Mouse (Mus musculus): ENCODE measurements at regions not wholly inside any gene's neighbourhood (a gene's known extent, or its start where the extent isn't known, plus 50 kb on each side); places are given as distances from the start of the nearest gene placed in this dataset.

DNA sequence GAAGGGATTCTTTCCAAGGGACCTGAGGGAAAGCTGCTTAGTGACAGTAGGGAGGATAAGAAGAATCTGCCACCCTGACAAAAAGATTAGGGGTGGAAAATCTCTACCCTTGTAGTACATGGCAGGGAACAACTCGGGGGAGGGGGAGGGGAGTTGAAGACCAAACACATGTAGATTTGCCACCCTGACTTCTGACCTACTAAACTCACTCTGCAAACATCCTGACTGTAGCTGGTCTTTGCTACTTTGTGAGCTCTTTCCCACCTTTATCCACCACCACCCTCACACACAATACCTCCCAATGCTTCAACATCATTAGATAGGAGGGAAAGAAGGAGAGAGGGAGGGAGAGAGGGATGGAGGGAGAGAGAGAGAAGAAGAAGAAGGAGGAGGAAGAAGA, 140.4 kb upstream of the BC052040 start:
- DNase-seq: no peak

DNA sequence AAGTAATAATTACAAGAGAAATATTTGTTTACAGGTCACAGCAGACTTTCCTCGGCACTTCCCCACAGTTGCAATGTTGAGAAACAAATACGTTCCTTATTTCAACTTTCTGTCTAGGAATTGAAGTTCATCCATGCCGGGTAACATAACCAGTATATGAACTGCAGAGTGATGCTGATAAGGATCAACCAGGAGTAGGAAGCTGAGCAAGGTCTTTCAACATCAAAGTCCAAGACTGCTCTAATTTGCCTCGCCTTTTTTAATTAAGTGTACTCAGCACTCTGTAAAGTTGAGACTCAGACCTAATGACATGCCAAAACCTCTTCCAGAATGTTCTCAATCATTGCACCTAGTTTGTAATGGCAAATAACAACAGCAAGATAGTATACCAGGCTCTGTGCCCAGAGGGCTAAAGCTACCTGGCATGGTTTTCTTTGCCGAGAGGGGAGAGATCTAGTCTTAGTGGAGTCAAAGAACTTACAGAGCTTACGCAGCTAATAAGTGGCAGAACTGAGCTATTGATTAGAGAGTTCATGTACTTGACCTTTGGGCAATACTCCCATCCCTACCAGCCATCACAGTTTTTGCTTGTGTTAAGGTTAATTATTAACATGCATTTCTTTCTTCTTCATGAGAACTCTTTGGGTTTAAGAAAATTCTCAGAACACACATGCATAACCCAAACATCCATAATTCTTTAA, 131.6 kb upstream of the BC052040 start:
- no peak for DNase-seq

DNA sequence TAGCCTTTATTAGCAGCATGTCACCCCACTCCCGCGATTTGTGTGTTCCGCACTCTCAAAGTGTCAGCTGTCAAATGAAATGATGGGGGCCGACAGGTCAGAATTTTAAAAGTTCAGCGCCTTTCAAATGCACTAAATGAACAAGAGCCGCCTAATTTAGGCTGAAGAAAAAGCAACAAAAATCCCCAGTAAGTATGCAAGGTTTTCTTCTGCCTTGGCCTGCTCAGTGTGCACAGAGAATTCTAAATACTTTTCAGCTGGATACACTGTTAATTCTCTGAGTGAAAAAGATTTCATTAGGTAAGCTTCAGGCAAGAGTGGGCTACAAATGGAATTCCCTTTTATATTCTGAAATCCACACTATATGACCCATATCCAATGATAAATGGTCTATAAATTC, 125.9 kb upstream of the BC052040 start:
- no peak for DNase-seq

DNA sequence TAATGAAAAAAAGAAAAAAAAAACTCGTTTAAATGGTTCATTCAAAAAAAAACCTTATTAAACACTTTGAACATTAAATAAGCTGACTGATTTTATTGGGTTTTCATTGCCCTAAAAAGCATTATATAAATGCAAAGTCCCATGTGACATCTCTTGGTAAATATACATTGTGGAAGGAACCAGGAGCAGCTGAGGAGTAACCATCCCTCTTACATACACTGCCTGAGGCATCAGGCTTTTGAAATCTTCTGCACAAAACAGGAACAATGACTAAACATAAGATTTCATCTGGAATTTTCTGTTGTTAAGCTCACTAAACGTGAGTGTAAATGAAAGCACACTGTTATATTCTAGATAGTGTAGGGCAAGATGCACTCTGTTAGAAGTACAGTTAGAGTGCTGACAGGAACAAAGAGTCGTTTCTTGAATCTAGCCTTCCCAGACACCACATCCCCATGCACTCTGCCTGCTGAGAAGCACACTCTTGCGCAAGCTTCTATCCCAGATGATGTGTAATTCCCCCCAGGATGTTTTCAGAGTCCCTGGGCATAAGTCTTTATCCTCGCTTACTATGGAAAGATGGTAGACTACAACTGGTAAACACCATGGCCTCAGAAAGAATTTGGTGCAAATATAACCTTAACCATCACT, 125.0 kb upstream of the BC052040 start:
- DNase-seq: no peak

DNA sequence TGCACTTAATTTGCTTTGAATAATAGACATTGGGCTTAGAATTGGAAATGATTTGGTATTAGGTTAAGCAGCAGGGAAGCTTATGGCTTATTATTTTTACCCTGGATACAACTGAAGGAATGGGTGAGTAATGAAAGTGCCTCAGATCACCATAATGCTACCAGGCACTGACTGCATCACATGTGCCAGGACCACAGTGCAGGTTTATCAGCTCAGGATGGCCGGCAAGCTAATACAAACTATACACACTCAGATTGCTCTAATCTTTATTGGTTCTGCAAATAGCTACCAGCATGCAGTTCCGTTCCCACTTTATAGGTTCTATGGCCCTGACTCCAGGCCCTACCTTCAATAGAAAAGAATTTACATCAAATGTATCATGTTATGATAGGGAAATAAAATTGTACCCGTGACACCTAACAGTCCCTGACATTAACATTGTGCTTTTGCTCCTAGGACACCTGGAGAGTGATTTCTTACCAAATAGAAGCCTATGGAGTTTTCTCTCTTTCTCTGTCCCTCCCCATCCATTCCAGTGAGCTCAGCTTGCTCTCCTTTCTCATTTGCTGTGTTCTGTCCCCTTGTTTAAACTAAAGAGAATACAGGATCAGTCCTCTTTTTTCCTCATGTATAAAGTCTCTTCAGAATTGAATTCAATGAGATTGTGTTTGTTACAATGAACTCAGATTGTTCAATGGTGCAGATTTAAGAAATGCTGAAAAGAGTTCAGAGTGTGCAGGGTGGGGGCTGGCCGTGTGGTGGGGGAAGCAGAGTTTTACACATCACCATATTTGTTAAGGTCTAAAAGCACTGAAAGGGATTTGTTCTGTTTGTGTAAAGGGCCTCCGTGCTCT, 121.3 kb upstream of the BC052040 start:
- no peak for DNase-seq

DNA sequence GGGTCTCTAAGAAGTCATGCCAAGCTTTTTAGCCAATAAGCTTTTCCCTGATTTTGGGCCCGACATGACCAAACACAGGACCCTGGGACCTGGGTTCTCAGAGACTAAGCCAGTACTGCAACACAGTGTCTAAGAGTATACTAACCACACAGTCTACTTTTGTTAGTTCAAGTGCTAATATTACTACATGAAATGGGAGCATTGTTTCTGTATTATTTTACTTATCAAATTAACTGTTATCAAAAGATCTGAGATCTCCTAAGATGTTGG, 120.7 kb upstream of the BC052040 start:
- no peak for DNase-seq

DNA sequence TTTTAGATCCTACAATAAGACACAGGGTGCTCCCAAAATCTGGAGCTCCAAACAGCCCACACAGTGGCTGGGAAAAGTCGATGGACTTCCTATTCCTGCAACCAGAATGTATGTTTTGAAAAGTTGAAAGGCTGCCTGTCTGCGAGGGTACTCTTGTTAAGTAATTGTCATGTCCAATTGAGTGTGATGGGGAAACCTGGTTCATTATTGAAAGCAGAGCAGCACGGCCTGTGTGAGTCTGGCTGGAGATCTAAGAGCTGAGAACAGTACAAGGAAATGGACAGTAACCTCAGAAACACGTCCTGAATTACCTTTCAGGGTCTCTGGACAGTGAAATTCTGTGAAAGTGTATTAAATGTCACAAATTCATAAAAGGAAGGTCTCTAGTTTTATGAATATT, 115.3 kb upstream of the BC052040 start:
- DNase-seq: no peak

DNA sequence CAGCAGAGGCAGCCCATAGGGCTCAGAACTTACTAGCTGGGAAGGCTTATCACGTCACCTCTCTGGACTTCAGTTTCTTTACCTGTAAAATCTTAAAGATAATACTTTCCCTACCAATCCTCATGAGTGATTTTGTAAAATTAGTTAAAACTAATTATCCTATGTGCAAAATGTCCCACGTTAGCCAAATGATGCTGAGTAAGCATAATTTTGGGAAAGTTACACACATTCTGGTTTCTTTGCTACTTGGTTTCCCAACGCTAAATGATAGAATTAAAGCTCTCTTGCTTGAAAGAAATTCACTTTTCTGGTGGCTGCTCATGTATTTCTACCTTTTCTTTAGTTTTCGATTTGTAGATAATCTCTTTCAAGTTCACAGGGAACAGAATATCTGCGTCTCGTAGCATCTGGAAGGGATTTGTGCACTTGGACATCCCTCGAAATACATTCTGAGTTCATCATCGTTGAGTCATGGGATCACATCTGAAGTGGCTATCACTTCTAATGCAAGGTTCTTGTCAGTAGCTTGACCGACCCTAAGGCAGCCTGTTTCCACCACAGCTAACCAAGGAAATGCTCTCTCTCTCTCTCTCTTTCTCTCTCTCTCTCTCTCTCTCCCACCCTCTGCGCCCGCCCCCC, 114.3 kb upstream of the BC052040 start:
- no peak for DNase-seq

DNA sequence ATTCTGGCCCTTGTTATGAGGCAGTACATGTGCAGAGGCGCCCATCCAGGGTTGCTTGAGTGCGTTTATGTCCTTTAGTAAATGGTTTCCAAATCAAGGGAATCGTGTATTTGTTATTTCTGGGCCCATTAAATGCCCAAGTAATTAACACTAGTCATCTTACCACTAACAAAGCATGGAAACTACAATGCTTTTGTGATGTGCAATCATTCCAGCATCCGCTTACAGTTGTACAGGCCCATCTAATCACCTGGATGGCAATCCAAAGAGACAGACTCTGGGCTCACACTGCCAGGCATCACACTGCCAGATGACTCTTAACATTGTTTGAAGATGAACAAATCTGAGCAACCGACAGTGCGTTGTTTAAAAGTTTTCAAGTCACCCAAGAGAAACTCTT, 113.6 kb upstream of the BC052040 start:
- no peak for DNase-seq

DNA sequence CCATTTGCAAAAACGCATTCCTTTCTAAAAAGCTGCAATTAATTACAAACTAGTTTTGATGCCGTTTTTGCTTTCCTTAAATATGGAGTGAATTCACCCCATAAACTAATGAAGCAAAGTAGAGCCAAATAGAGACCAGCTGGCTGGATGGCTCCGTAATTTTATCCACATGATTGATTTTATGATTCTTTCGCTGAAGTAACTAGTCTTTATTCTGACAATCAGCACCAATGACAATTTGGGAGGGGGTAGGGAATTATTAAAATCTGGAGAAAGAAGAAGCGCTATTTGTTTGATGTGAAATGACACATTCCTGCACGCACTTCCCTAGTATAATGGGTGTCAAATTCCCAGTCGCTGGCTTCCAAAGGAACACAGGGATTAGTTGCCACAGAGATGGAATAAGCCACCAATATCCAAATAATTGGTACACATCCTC, 113.0 kb upstream of the BC052040 start:
- DNase-seq: no peak

DNA sequence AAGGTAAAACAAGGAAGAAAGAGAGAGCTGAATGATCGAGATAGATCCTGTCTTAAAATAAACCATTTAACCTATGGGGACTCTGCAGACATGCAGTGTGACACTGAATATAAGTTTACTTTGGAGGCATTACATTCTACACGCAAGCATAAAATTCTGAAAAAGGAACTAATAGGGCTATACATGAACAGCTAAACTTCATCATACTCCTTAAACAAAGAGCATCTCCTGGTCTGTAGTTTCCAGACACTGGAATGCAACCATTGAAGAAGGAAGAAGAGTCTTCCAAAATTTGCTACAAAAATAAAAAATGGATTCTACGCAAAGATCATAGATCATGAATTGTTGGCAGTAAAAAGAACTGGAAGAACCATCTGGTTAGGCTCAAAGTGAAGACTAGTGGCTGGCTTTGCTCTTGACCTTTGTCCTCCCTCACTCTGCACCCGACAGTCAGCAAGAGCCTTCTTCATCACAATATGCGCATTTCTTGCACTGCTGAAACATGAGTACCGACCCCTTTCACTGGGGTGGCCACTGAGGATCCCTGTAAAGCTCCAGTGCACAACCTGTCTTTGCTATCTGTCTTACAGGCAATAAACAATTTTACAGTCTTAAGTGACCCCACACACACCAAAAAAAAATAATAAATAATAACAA, 112.2 kb upstream of the BC052040 start:
- no peak for DNase-seq

DNA sequence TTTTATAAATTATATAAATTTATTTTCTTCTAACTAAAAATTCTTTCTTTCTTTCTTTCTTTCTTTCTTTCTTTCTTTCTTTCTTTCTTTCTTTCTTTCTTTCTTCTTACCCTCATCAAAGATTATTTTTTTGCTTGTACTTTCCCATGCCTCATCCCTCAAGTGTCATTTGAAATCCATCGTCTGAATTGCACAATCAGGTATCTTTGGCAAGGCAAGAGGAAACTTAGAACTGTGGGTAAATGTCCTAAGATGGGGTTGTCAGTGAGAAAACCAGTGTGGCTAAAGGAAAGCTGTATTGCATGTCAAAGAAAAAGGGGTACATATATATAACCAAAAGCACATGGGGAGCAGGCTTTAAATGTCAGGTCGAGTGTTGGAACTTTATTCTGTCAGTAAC, 109.1 kb upstream of the BC052040 start:
- no peak for DNase-seq

DNA sequence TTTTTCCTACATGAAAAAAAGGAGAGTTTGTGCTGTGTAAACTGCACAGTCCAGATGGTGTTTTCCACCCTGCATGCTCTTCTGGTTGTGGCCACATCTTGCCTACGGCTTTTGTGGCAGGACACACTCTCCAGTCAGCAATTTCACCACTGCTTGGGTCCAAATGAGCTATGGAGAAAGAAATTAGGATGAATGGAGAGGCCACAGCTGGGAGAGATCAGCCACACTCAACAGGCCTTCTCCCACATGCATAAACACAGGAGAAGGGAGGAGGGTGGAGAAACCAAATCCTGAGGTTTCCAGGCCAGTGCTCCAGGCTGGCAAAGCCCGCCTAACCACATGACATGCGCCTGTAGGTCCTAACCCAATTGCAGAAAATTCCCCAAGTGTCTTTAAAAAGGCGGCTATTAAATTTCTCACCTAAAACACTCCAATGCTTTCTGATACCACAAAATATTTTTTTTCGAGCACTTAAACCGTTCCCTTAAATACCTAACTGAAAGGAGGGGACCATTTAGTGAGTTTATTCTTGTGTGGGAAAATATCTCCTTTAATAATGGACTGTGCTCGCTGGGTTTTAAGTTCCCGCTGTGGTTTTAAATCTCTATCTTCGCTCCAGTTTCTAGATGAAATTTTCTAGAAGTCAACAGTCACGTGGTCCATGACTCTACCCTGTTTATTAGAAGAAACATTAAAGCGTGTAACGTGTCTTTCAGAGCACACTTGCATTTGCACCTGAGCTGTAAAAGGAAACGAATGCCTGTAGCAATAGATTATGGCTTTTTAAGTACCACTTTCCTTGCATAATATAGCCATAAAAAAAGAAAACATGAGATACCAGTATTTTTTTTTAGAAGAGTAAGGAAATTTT, 97.9 kb upstream of the BC052040 start:
- DNase-seq: no peak

DNA sequence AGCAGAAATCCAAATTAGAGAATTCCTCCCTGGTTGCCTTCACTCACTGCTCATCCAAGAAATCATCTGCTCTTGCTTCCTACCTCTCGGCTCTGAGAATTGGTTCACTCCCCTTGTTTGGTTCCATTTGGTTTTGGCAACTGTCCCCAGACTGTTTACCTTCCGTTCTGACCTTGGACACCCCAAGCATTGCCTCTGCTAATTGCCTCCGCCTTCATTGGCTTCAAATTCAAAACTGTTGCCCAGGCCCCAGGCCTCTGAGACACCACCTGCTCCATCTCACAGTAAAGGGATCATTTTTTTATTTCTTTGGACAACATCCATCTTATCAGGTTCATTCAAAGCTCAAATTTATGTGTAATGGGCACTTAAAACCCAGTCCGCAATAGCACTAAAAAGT, 93.1 kb upstream of the BC052040 start:
- no peak for DNase-seq

DNA sequence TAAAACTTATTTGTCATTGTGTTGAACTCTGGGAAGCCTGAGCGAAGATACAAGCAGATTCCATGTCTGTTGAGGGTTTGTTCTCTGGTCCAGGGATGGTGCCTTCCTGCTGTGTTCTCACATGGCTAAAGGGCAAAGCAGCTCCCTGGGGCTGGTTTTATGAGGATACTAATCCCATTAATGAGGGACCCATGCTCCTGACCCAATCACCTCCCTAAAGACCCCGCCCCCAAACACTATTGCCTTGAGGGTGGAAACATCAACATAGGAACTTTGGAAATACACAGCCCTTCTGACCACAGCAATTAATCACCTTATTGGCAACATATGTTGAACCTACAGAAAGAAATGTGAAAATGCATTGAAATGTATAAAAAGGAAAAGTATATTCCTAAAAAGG, 88.5 kb upstream of the BC052040 start:
- no peak for DNase-seq

DNA sequence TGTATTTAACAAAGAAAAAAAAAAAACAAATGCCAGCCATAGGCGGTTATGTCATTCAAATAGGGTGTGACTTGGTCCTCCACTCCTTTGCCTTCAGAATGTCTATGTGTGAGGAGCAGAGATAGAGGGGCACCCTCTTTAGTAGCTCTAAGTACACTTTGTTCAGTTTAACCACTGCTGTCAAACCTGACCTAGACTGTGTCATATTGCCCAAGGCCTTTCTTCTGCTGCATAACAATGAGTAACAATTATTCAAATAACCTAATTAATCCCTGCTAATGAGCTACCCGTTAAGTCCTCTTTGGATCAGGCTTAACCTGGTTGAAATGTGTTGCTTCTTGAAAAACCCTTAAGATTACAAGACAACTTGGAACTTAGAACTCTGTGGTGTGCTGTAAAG, 81.6 kb upstream of the BC052040 start:
- DNase-seq: no peak

DNA sequence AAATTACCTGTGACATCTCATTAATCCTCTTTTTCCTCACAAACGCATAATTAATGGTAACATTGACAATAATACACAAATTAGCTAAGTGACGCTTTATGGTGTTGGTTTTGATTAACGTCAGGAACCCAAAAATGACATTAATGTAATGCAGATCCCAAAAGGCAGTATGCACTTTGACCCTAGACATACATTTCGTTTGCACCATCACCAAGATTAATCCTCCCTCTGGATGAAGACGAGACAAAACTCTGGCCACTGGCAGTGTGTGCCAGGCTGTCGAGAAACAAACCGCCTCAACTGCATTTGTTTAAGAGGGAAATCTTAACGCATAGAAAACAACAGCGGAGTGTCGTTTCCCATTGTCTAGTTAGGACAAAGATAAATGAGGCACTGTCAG, 72.0 kb upstream of the BC052040 start:
- DNase-seq: no peak

DNA sequence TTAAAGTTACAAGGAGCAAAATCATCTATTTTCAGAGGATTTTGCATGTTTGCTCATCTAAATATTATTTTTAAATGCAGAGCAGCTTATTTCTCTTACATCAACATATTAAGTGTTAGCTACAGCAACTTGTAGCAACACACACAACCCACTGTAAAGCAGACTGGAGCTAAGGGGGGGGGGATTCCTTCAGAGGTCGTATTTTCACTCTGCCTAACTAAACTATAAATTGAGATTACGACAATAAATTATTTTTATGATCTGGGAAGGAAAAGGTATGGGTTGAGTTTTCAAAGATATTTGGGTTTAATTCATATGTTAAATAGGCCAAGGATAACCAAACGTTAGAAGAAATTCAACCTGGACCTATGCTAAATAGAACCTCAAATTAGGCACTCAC, 70.4 kb upstream of the BC052040 start:
- no peak for DNase-seq

DNA sequence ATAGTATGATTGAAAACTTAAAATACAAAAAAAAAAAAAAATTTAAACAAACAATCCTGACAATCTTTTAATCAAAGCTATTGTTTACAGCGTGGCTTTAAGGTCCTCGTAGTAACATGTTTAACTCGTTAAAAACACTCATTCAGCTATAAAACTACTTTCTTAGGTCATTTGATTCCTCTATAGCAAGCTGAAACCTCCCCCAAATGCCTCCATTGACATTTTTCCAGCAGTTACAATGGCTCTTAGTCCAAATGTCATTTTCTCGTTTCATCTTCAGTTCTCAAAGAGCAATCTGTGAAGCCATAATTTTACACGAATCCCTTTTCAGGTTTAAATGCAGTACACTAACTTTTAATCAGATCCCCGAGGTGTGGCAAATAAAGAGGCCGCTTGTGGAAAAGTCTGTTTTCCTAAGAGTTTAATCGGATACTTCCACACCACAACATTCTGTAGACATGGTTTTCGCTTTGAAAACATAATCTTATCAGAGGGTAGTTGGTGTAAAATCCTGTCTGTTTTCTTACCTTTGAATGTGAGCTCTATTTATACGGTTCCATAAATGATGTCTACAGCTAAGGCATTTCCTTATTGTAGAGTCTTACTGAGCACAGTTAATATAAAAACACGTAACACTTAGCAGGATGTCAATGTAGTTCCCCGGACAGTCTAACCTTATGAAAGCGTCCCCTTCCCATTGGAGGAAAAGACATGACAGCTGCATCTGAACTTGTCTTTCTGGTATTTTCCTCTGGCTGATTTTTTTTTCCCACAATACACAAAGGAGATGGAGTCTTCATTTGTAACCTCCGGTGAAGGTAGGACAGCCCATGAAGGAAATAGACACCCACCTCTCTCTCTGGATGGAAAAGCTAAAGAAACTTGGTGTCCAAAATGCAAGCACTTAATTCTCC, 69.6 kb upstream of the BC052040 start:
- no peak for DNase-seq

DNA sequence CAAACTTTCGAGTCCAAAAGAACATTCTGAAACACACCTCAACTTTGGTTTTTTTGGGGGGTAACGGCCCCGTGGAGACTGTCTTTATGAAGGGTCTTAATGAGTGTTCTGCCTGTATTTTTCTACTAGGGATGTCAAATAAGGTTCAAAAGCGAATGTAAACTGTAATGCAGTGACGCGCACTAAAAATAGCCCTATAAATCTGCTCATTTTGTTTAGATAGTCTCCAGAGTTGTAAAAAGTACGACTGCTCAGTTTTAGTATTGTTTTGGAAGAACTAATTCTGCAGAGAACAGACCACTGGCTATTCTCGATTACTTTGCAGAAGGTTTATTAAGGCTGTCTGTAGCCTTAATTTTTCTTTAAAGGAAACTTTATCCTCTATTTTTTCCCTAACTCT, 68.6 kb upstream of the BC052040 start:
- DNase-seq: no peak
